Mouse (Mus musculus): Measurements from ENCODE around the gene Zfp282. TPM values are rescaled to one million over a fixed set of nuclear protein-coding genes. Genes with fewer than 3 reads are reported as not detected.

The Zfp282 gene
- 0.32 and 0.48 TPM in 2 replicates for polyA plus RNA-seq (2012)

GRCm38 (mm10) chr6:47877058-47877457 is at the start of gene Zfp282:
Gene Zfp282 (plus strand): TSS chr6:47877204.
- Histone ChIP-seq H3K4me3 (replicated peaks) (peak within 1 kb of the TSS; percentile 85), H3K4me1 (ENCODE audit: control insufficient read depth) (peaks cover 33% of the 10 kb centered on the region), H3K9me3 (ENCODE audit: control insufficient read depth, low read length) (no peaks in the 10 kb centered on the region), H3K27me3 (ENCODE audit: control insufficient read depth) (no peaks in the 10 kb centered on the region), H3K36me3 (ENCODE audit: control insufficient read depth) (peaks cover 22% of the 10 kb centered on the region)
- TF ChIP-seq GATA1 (IDR thresholded peaks at IDR 0.05; ENCODE audit: low read length) (no peak), TAL1 (IDR thresholded peaks at IDR 0.05; ENCODE audit: low read length) (no peak)

DNA sequence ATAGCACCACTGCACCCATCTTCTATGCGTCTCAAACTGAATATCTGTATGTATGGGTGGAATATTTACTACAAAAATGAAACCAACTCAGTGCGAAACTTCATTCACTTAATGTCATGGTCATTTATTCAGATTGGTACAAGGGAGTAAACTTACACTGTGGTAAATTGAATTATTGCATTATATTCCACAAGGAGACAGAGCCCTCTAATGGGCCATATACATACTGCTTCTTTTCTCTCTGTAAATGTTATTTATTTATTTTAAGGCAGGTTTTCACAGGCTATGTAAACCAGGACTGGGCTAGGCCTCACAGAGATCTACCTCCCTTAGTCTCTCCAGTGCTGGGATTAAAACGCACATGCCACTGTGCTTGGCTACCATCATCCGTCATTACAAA is 49.5 kb upstream of the Zfp282 start:
- no peak for TF ChIP-seq GATA1 (IDR thresholded peaks at IDR 0.05; ENCODE audit: low read length)
- TF ChIP-seq TAL1 (IDR thresholded peaks at IDR 0.05; ENCODE audit: low read length), result no peak
- no peaks in the 10 kb centered on the region for H3K27me3 ChIP-seq (ENCODE audit: control insufficient read depth)
- H3K4me1 ChIP-seq (ENCODE audit: control insufficient read depth), result peaks cover 19% of the 10 kb centered on the region
- no peaks in the 10 kb centered on the region for H3K36me3 ChIP-seq (ENCODE audit: control insufficient read depth)
- no peak overlapping the region for H3K4me3 ChIP-seq (replicated peaks)
- no peaks in the 10 kb centered on the region for H3K9me3 ChIP-seq (ENCODE audit: control insufficient read depth, low read length)

- no peak for TF ChIP-seq GATA1 (IDR thresholded peaks at IDR 0.05; ENCODE audit: low read length)
- TF ChIP-seq TAL1 (IDR thresholded peaks at IDR 0.05; ENCODE audit: low read length), result no peak
- Histone ChIP-seq H3K4me1 (ENCODE audit: control insufficient read depth) (peaks cover 19% of the 10 kb centered on the region), H3K4me3 (replicated peaks) (no peak overlapping the region), H3K9me3 (ENCODE audit: control insufficient read depth, low read length) (no peaks in the 10 kb centered on the region), H3K36me3 (ENCODE audit: control insufficient read depth) (no peaks in the 10 kb centered on the region), H3K27me3 (ENCODE audit: control insufficient read depth) (no peaks in the 10 kb centered on the region)
These were observed 48.1 kb upstream of the Zfp282 start for GRCm38 (mm10) chr6:47828950-47829349.

DNA sequence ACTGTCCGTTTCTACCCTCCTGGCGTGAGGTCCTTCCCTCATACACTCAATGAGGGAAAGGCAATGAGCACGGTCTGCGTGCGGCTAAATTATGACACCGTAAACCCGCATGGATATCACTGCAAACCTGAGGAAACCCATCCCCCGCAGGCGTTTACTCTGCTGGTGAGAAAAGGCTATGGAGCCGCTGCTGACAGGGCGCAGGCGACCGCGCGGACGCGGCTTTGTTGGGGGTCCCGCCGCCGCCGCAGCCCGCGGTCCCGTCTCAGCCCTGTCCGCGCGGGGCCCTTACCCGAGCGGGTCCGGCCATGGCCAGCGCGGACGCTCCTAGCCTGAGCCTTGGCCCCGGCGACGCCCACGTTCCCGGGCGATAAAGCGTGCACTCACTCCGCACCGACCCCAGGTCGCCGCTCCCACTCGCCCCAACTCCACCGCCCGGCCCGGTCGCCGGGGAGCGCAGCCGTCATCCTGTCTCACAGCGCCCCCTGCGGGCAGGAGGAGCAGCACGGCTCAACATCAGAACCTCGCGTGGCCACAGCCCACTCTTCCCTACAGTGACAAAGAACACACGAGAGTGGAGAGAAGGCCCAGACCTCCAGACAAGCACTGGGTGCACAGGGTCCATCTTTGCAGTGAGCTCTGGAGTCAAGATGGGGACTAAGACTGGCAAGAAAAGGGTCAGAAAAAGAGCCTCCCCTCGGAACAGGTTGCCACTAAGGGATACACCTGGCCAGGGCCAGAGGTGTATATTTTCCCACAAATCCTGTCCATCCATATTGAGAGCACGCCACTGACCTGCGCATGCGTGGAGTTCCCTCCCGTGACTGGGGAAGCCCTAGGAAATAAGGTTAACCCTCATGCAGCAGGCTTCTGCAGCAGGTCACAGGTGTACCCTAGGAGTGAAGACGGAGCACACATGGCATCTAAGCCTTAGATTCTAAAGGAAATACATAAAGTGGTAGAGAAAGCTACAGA is 46.6 kb upstream of the Zfp282 start, which contains the start of gene Zfp786:
Gene Zfp786 (minus strand): TSS at position 764 of the 975 bp plus-strand sequence.
- H3K4me1 ChIP-seq (ENCODE audit: control insufficient read depth), result peaks cover 23% of the 10 kb centered on the region
- H3K9me3 ChIP-seq (ENCODE audit: control insufficient read depth, low read length), result no peaks in the 10 kb centered on the region
- H3K4me3 ChIP-seq (replicated peaks), result peak within 1 kb of the TSS; percentile 74
- no peak for TF ChIP-seq GATA1 (IDR thresholded peaks at IDR 0.05; ENCODE audit: low read length)
- TF ChIP-seq TAL1 (IDR thresholded peaks at IDR 0.05; ENCODE audit: low read length), result no peak
- H3K27me3 ChIP-seq (ENCODE audit: control insufficient read depth), result no peaks in the 10 kb centered on the region
- H3K36me3 ChIP-seq (ENCODE audit: control insufficient read depth), result no peaks in the 10 kb centered on the region

DNA sequence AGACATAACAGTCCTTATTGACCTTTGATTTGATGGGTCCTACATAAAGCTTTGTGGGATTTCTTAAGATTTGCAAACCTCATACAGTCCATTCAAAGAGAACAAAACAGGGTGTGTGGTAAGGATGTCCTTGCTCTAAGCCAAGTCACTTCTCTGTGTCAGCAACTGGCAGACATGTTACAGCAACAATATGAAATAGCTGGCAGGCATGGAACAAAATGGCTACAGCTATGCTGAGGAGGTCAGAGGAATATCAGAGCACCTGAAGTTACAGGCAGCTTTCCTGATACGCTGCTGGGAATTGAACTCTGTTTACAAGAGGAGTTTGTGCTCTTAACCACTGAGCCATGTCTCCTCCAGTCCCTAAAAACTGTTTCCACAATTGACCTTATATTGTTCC is 44.8 kb upstream of the Zfp282 start:
- H3K4me3 ChIP-seq (replicated peaks), result no peak overlapping the region
- H3K4me1 ChIP-seq (ENCODE audit: control insufficient read depth), result peaks cover 35% of the 10 kb centered on the region
- no peaks in the 10 kb centered on the region for H3K9me3 ChIP-seq (ENCODE audit: control insufficient read depth, low read length)
- no peaks in the 10 kb centered on the region for H3K36me3 ChIP-seq (ENCODE audit: control insufficient read depth)
- no peaks in the 10 kb centered on the region for H3K27me3 ChIP-seq (ENCODE audit: control insufficient read depth)
- TF ChIP-seq TAL1 (IDR thresholded peaks at IDR 0.05; ENCODE audit: low read length), result no peak
- no peak for TF ChIP-seq GATA1 (IDR thresholded peaks at IDR 0.05; ENCODE audit: low read length)

- peaks cover 42% of the 10 kb centered on the region for H3K4me1 ChIP-seq (ENCODE audit: control insufficient read depth)
These were observed 41.5 kb upstream of the Zfp282 start, which contains the start of gene Zfp398 for GRCm38 (mm10) chr6:47835482-47835983. Gene Zfp398 (plus strand): TSS chr6:47835661.

GRCm38 (mm10) chr6:47835984-47836521 is 41.0 kb upstream of the Zfp282 start:
- Histone ChIP-seq H3K4me1 (ENCODE audit: control insufficient read depth) (peaks cover 39% of the 10 kb centered on the region), H3K27me3 (ENCODE audit: control insufficient read depth) (no peaks in the 10 kb centered on the region), H3K9me3 (ENCODE audit: control insufficient read depth, low read length) (no peaks in the 10 kb centered on the region), H3K4me3 (replicated peaks) (peak overlapping the region; percentile 88), H3K36me3 (ENCODE audit: control insufficient read depth) (peaks cover 5% of the 10 kb centered on the region)
- no peak for TF ChIP-seq GATA1 (IDR thresholded peaks at IDR 0.05; ENCODE audit: low read length)

More at GRCm38 (mm10) chr6:47835482-47835983, 41.5 kb upstream of the Zfp282 start, which contains the start of gene Zfp398:
- no peaks in the 10 kb centered on the region for H3K9me3 ChIP-seq (ENCODE audit: control insufficient read depth, low read length)
- H3K4me3 ChIP-seq (replicated peaks), result peak within 1 kb of the TSS; percentile 88
- H3K36me3 ChIP-seq (ENCODE audit: control insufficient read depth), result peaks cover 5% of the 10 kb centered on the region
- no peaks in the 10 kb centered on the region for H3K27me3 ChIP-seq (ENCODE audit: control insufficient read depth)
- TF ChIP-seq TAL1 (IDR thresholded peaks at IDR 0.05; ENCODE audit: low read length) (no peak), GATA1 (IDR thresholded peaks at IDR 0.05; ENCODE audit: low read length) (no peak)

DNA sequence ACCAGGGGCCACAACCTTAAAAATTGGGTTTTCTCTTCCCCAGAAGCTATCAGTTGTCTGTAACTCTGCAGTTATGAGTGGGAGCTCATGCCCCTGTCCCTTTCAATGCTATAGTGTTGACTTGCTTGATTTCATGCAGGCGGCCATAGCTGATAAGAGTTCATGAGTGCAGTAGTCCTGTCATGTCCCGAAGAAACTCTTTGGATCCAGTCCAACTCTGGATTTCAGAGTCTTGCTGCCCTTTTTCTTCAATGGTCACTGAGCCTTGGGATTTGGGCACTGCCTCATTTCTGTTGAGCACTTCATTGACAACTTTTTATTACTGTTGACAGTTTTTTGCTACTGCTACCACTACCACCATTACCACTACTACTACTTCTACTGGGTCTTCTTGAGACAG is 39.4 kb upstream of the Zfp282 start:
- Histone ChIP-seq H3K4me1 (ENCODE audit: control insufficient read depth) (peaks cover 47% of the 10 kb centered on the region), H3K9me3 (ENCODE audit: control insufficient read depth, low read length) (no peaks in the 10 kb centered on the region), H3K4me3 (replicated peaks) (no peak overlapping the region), H3K36me3 (ENCODE audit: control insufficient read depth) (peaks cover 5% of the 10 kb centered on the region), H3K27me3 (ENCODE audit: control insufficient read depth) (no peaks in the 10 kb centered on the region)
- TF ChIP-seq TAL1 (IDR thresholded peaks at IDR 0.05; ENCODE audit: low read length), result no peak
- TF ChIP-seq GATA1 (IDR thresholded peaks at IDR 0.05; ENCODE audit: low read length), result no peak

DNA sequence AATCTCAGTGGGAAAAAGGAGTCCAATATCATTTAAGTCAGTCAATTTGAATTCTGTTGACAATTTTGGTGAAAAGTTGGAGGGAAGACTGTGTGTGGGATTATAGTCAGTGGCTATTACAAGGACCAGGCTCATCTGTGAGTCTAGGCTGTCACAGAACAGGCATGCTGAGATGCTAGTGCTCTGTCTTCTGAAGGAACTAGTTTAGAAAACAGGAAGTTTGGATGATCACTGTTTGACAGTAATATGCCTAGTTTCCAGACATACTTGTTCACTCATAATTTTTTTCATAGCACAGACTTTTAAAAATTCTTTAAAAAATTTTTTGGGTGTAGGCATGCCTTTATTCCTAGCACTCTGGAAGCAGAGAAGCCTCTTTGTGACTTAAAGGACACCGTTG is 35.9 kb upstream of the Zfp282 start:
- Histone ChIP-seq H3K9me3 (ENCODE audit: control insufficient read depth, low read length) (no peaks in the 10 kb centered on the region), H3K4me1 (ENCODE audit: control insufficient read depth) (peaks cover 39% of the 10 kb centered on the region), H3K27me3 (ENCODE audit: control insufficient read depth) (no peaks in the 10 kb centered on the region), H3K4me3 (replicated peaks) (no peak overlapping the region), H3K36me3 (ENCODE audit: control insufficient read depth) (peaks cover 8% of the 10 kb centered on the region)
- TF ChIP-seq GATA1 (IDR thresholded peaks at IDR 0.05; ENCODE audit: low read length), result no peak
